Mouse (Mus musculus): ENCODE results near the gene Rasgef1b. TPM values are rescaled to one million over a fixed set of nuclear protein-coding genes. Genes with fewer than 3 reads are reported as not detected.

The Rasgef1b gene
- total RNA-seq, 2 experiments from 2014 or later: 0.85 to 1.2 TPM

GRCm38 (mm10) chr5:99382786-99383185 is 346.1 kb downstream of the Rasgef1b start:
- ATAC-seq (ENCODE audit: poor library complexity, severe bottlenecking): peak; percentile 82

GRCm38 (mm10) chr5:99381639-99382038 is 347.2 kb downstream of the Rasgef1b start:
- ATAC-seq (ENCODE audit: poor library complexity, severe bottlenecking): peak; percentile 87

- no peak for ATAC-seq (ENCODE audit: poor library complexity, severe bottlenecking)
Measured at GRCm38 (mm10) chr5:99380882-99381281, 348.0 kb downstream of the Rasgef1b start.

DNA sequence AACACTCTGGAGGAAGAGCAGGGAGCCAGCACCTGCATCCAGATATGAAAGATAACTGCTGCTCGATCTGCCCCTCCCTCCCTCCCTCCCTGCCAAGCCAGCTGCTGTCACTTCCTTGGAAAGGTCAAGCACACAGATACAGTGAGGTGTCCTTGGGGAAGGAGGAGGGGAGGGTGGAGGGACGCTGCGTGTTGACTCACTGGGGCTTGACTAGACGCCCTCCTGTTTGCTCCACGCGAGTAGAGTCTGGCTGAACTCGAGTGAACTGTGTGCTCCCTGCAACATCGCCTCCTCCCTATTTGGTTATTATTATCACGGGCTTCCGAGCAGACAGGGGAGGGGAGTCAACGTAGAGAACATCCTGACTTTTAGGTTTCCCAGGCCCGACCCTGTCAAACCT is 348.7 kb downstream of the Rasgef1b start:
- ATAC-seq (ENCODE audit: poor library complexity, severe bottlenecking): no peak

DNA sequence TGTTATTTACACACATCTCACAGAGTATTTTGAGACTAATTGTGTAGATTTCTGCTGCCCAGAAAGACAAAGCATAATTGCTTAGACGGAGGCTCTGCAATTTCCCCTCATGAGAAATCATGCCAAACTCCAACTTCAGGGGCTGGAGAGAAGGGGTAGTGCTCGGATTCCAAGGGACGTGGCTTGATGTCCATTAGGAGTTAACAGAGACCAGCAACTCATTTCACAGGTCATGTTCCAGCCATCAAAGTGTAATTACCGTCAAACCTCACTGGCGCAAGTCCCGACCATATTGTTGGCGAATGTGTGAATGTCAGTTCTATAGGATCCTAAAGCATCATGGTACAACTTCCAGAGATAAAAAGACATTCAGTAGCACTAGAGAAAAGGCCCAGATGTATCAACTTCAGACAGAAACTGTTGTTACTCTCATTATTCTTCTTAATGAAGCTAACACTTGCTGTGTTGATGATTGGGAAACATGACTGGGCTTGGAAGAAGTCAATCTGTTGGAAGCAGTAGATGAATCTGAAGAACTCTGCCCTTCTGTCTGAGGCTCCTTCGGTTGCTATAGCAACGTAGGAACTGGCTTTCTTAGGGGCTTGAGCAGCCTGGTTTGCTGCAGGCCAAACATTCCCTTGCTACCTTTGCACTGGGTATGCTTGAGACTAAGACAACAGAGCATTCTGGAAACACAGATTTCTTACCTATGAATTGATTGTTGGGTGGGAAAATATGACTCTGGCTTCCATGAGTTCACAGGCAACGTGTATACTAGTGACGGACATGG is 350.2 kb downstream of the Rasgef1b start:
- no peak for ATAC-seq (ENCODE audit: poor library complexity, severe bottlenecking)

DNA sequence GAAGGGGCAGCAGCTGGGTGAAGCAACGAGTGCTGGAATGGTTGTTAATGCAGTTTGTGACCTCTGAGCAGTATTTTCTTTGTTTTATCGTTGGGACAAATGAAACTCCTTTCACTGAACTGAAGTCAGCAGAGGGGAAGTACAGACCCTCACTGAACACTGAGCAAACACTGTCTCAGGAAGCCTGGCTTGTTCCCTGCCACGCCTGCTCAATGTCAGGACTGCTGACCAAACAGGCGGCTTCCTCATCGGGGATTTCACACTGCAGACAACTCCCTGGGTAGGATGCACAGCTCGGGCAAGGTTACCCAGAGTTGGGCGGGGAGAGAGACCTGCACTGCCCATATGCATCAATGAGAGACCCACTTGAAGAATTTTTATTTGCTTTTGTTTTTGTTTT is 353.1 kb downstream of the Rasgef1b start:
- ATAC-seq (ENCODE audit: poor library complexity, severe bottlenecking): peak; percentile 86

GRCm38 (mm10) chr5:99374460-99374859 is 354.4 kb downstream of the Rasgef1b start:
- ATAC-seq (ENCODE audit: poor library complexity, severe bottlenecking): peak; percentile 47

DNA sequence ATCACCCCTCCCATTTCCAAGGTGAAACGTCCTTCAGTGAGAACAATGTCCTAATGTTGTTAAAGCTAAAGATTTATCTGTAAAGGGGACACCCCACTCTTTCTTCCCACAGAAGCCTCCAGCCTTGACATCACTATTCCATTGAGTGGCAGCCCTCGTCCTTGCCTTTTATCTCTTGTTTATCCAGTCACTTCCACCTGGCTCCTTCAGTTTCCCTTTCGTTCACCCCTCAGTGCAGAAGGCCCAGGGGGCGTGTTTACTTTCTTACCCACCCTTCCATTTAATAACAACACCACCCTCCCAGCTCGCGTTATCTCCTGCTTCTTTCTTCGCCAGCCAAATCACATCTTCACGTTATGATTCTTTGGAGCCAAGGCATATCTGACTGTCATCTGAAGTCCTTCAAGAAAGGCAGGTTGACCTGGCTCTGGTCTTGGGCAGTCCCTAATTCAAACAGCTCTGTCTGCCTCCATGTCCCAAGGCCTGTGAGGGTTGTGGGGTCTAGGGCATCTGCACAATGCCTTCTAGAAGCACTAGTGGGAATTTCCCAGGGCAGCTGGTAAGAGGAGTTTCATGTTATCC is 355.2 kb downstream of the Rasgef1b start:
- ATAC-seq (ENCODE audit: poor library complexity, severe bottlenecking): no peak

DNA sequence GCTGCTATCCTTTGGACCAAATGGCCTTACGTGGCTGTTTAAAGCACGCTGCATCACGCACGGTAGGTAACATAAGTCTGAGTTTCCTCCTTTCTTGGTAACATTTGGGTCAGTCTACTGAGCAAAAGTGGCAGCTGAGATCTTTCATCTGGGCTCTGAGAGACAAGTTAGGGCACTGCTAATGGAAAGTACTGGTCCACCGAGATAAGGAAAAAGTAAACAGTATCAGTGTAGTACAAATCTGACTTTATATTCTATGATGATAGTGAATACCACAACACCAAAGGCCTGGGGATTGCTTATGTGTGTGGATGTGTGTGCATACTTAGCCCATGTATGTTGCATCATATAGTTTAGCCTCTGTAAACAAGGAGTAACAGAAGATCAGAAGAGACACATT is 358.2 kb downstream of the Rasgef1b start:
- ATAC-seq (ENCODE audit: poor library complexity, severe bottlenecking): no peak

DNA sequence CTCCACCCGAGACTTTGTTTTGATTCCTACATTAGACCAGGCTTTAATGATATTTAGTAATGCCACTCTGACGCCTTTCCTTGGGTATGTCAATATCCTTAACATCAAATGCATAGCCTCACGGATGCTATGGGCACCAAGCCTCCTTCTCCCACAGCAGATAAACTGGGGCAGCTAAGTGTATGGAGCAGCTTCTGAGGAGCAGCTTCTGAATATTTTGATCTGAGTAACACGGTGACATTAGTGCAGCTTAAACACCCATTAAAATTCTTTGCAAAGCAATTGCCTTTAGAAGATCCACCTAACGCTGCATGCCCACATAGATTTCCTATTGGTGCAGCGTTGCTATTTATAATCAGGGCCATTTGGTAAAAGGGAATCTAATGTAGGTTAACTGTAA is 359.6 kb downstream of the Rasgef1b start:
- no peak for ATAC-seq (ENCODE audit: poor library complexity, severe bottlenecking)

GRCm38 (mm10) chr5:99368615-99369014 is 360.2 kb downstream of the Rasgef1b start:
- ATAC-seq (ENCODE audit: poor library complexity, severe bottlenecking): no peak

DNA sequence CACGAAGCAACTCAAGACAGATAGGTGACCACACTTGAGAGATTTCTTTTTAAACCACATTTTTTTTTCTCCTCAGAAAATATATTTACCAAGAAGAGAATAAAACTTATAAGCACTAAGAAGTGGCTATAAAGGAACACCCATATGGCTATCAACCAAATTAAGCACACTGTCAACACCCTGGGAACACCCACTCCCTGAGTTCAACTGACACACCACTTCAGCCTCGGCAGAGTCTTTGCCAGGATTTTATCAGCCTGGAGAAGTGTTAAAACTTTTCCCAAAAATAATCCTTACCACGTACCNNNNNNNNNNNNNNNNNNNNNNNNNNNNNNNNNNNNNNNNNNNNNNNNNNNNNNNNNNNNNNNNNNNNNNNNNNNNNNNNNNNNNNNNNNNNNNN is 368.3 kb downstream of the Rasgef1b start:
- no peak for ATAC-seq (ENCODE audit: poor library complexity, severe bottlenecking)

GRCm38 (mm10) chr5:99359251-99359650 is 369.6 kb downstream of the Rasgef1b start:
- no peak; the same call in 1 of the 2 replicates for ATAC-seq (ENCODE audit: poor library complexity, severe bottlenecking)

DNA sequence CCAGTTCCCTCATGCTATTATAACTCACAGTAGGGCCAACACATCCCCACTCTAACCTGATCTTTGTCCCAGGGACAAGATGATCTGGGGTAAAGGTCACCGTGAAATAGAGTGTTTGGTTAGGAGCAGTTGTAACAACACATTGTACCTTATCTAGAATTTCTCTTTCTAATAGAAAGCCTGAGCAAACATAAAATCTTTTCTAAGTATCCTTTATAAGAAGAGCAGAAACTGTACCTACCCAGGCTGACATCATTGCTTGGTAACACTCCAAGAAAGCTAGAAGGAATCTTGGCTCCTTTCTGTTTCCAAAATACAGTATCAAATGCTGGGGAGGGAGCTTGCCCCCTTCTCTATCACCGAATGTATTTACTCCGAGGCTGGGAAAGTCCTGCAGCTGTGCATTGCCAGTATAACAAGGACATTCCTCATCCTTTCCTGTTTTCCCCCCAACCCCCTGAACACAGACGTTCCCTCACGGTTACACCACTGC is 374.2 kb downstream of the Rasgef1b start:
- no peak for ATAC-seq (ENCODE audit: poor library complexity, severe bottlenecking)

GRCm38 (mm10) chr5:99350030-99350429 is 378.8 kb downstream of the Rasgef1b start:
- no peak for ATAC-seq (ENCODE audit: poor library complexity, severe bottlenecking)

GRCm38 (mm10) chr5:99348257-99348849 is 380.5 kb downstream of the Rasgef1b start:
- no peak for ATAC-seq (ENCODE audit: poor library complexity, severe bottlenecking)

DNA sequence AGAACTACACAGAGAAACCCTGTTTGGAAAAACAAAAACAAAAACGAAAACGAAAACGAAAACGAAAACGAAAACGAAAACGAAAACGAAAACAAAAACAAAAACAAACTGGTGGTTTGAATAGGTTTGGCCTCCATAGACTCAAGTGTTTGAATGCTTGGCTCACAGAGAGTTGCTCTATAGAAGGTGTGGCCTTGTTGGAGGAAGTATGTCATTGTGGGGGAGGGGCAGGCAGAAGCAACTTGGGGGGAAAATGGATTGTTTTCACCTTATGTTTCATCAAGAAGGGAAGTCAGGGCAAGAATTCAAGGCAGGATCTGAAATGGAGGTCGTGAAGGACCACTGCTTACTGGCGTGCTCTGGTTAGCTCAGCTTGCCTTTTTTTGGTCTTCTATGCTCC is 386.3 kb downstream of the Rasgef1b start:
- no peak for ATAC-seq (ENCODE audit: poor library complexity, severe bottlenecking)

GRCm38 (mm10) chr5:99340311-99340989 is 388.4 kb downstream of the Rasgef1b start:
- ATAC-seq (ENCODE audit: poor library complexity, severe bottlenecking): no peak

GRCm38 (mm10) chr5:99339790-99340189 is 389.1 kb downstream of the Rasgef1b start:
- ATAC-seq (ENCODE audit: poor library complexity, severe bottlenecking): peak; percentile 23

- ATAC-seq (ENCODE audit: poor library complexity, severe bottlenecking): no peak
Measured at GRCm38 (mm10) chr5:99338826-99339225, 390.0 kb downstream of the Rasgef1b start.

GRCm38 (mm10) chr5:99336427-99336826 is 392.4 kb downstream of the Rasgef1b start:
- peak; percentile 90 for ATAC-seq (ENCODE audit: poor library complexity, severe bottlenecking)

All from megakaryocyte, adult 5-6 weeks (primary cell).